Mouse (Mus musculus) heart, adult 8-10 months (tissue): ENCODE data around the gene BC005537. TPM values are rescaled to one million over a fixed set of nuclear protein-coding genes. Genes with fewer than 3 reads are reported as not detected.

Experiments
- DNase-seq: peaks from one replicate; pipeline ENCODE4 v3.0.0; 2022; ENCODE audit warnings: low spot score
- total RNA-seq, 4 experiments: library from RNA; stranded (reverse); gene quantifications; 2 replicates each; pipeline ENCODE4 v1.2.4; 2022

BC005537 gene
- total RNA-seq, 4 experiments from 2014 or later: 108 to 118 (median 112) TPM

- DNase-seq: no peak
Measured at GRCm38 (mm10) chr13:24841702-24842101, 40.2 kb downstream of the BC005537 start.

- DNase-seq: no peak
Measured at GRCm38 (mm10) chr13:24844983-24845955, 43.8 kb downstream of the BC005537 start, which contains the start of gene D130043K22Rik. TSS of gene D130043K22Rik (plus strand) at chr13:24845135.

DNA sequence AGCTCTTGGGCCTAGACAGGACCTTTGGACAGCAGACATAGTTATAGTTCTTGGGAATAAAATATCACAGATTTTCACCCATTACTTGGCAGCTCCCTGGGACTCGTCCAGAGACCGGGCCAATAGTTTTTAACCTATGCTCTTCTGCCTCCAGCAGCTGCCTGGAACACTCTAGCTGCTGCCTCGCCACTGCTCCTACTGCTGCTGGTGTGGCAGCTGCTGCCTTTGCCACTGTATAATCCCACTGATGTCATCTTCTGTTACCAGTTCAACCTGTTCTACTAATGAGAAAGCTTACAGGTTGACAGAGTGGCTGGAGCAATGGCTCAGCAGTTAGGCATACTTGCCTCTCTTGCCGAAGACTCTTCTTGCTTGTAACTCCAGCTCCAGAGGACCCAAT lies 47.9 kb downstream of the BC005537 start:
- DNase-seq: no peak

DNA sequence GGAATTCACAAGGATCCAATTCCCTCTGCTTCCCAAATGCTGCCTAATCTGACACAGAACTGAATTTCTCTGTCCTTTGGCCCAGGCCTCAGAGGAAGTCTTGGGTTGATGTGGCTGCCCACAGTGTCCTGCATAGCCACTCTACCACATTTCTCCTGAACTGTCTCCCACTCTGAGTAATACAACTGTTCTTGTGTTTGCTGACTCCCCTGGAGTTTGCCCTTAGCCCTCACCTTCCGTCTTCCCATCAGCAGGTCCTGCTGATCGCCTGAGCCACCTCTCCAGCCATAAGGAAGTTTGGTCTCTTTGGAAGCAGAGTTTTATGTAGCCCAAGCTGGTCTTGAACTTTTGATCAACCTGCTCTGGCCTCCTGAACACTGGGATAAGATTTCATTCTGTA lies 50.5 kb downstream of the BC005537 start:
- no peak for DNase-seq

DNA sequence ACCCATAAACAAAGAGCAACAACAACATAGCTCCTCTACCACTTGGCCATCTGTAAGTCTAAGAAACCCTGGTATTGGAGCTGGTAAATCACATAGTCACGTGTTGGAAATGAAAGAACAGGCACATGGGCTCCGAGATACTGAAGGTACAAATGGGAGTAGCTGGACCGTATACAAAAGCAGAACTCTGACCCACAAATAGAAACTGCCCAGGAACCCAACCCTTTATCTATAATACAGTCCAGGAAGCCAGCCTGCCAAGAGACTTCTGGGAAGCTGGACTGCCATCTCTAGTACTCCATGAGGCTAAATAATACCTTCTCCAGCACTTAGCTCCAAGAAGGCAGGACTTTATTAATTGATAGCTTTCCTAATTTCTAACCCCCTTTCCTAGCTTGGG lies 51.1 kb downstream of the BC005537 start:
- DNase-seq: peak; percentile 51

- no peak for DNase-seq
Measured at GRCm38 (mm10) chr13:24859115-24859514, 57.7 kb downstream of the BC005537 start.

DNA sequence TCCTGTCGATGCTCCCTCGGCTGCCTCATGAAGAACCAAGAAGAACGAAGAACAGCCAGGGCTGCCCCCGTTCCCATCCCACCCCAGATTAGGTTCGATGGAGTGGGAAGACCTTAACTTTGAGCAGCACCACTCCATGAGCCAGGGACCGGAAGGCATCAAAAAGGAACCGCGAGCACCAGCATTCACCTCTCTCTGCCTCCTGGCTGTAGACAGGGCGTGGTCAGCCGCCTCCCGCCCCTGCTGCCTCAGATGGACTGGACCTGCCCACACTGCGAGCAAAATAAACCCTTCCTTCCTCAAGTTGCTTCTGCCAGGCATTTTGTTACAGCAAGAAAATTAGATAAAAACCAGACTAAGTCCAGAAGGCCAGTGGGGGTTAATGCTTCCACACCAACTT lies 59.6 kb downstream of the BC005537 start:
- DNase-seq: no peak

- no peak for DNase-seq
Measured at GRCm38 (mm10) chr13:24862021-24862420, 60.6 kb downstream of the BC005537 start.

DNA sequence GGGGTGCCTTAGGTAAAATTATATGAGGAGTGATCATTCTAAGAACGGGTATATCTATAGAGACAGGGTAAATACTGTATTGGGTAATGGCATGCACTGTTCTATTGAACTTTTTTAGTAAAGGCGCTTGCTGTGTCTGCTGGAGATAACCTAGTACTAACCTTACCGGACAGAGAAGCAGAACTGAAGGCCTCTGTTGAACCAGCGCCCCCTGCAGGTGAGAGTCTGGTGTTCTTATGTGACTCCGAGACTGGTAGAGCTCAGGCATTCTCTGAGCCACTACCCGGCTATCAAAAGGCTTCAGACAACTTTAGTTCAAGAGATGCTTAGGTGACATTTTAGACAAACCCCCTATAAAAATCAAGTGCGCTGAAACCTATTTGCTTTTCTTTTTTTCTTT lies 61.1 kb downstream of the BC005537 start:
- peak; percentile 41 for DNase-seq

Other genes starting within 250 kb of the BC005537 start
- gene Ripor2, start 219.5 kb upstream of the BC005537 start, total RNA-seq: 10 to 100 TPM in 2 of 4 experiments, 1 to 10 TPM in 2; 3.9 to 11.7 (median 8.3) TPM
- gene Armh2, start 60.4 kb upstream of the BC005537 start, total RNA-seq: not detected
- 10 to 100 TPM; 48.1 to 77.5 (median 69.4) TPM for gene Gmnn, start 39.7 kb upstream of the BC005537 start, total RNA-seq
- gene Acot13, start 29.9 kb downstream of the BC005537 start, total RNA-seq: 100 to 1,000 TPM; 404 to 453 (median 416) TPM
- gene Tdp2, start 30.0 kb downstream of the BC005537 start, total RNA-seq: 10 to 100 TPM; 11.3 to 14.2 (median 13.3) TPM
- gene D130043K22Rik, start 43.5 kb downstream of the BC005537 start, total RNA-seq: not detected
- gene Aldh5a1, start 136.0 kb downstream of the BC005537 start, total RNA-seq: 10 to 100 TPM; 26.2 to 29.8 (median 27.0) TPM
- 1 to 10 TPM; 1.7 to 2.7 (median 2.3) TPM for gene Gpld1, start 141.5 kb downstream of the BC005537 start, total RNA-seq
- gene Mrs2, start 218.7 kb downstream of the BC005537 start, total RNA-seq: 10 to 100 TPM; 41.8 to 54.6 (median 43.7) TPM